Mouse (Mus musculus): Measurements from ENCODE around the gene Dpp6.

Dpp6 gene

GRCm38 (mm10) chr5:26816975-26817941 is at the start of gene Dpp6:
Dpp6 (plus strand) TSS chr5:26817203.
- in situ Hi-C loops (cut with MboI): no loop called here

DNA sequence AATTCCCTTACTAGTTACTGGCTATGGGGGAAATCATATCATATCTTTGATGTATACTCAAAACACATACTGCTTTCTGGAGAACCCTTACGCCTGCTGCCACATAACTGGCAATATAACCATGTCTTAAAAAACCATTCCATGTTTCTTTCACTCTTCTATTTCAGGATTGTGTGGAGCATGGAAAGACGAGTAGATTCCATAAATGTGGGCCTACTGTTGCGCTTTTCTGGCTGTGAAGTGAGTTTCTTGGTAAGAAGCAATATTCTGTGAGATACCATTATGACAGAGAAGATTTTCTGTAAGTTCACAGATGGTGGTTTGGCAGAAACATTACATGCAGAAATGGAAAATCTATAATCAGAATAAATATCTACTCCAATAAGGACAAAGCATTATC is 33.0 kb upstream of the Dpp6 start:
- in situ Hi-C loops (cut with MboI): no loop called here

GRCm38 (mm10) chr5:26795524-26795923 is 21.5 kb upstream of the Dpp6 start:
- in situ Hi-C loops (cut with MboI): no loop called here

DNA sequence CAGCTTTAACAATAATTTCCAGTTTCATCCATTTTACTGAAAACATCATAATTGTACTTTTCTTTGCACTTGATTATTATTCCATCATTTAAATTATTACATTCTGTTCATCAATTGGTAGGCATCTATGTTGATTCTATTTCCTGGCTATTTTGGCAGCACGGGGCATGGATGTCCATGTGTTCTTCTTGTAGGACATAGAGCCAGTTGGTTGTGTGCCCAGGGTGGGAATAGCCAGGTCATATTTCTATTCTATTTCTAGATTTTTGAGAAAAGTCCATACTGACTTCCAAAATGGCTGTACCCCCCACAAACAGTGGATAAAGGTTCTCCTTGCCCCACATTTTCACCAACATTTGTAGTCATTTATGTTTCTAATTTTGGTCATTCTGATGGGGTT is 19.0 kb downstream of the Dpp6 start:
- in situ Hi-C loops (cut with MboI): no loop called here

DNA sequence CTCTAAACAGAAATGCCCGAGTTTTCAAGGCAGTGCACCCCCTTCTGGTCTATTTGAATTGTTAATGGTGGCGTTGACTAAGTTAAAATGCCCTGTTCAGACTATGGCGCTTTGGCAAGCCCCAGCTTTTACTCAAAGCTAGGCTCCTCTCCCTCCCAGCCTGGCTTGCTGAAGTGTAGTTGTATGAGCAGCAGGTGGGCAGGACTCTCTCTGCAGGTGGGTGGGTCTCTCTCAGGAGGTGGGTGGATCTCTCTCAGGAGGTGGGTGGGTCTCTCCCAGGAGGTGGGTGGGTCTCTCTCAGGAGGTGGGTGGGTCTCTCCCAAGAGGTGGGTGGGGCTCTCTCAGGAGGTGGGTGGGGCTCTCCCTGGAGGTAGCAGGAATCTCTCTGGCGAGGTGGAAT is 24.1 kb downstream of the Dpp6 start:
- in situ Hi-C loops (cut with MboI): no loop called here

GRCm38 (mm10) chr5:26854746-26855145 is 37.7 kb downstream of the Dpp6 start:
- in situ Hi-C loops (cut with MboI): no loop called here

DNA sequence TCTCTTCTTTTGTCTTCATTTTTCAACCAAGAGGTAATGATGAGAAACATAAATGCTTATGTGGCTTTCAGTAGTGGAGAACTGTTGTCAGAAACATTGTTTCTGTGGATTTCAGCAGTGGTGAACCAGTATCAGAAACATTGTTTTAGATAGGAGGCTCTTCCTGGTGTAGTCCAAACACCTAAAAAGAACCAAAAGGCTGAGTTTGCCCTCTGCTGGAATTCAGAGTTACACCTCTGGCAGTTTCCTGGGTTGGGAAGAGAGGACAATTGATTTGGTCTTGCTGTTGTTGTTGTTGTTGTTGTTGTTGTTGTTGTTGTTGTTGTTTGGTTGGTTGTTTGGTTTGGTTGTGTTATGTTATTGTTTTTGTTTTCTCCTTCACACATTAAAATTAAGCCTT is 58.4 kb downstream of the Dpp6 start:
- in situ Hi-C loops (cut with MboI): no loop called here

DNA sequence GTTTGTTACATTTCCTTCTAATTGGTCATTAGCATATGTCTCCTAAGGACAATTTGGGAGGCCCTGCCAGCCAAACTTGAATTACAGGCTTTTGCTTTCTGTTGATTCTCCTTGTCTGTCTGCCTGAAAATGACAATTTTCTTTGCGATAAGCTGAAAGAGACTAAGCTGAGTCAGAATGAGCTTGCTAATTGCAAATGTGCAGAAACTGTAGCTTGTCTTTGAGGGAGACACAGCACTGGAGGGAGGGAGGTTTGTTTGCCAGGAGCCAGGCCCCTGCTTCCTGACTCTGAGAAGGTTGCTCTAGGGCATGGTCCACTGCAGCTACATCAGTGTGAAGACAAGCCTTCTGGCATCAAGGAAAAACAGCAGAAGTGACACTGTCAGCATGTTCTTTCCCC is 70.5 kb downstream of the Dpp6 start:
- in situ Hi-C loops (cut with MboI): no loop called here

GRCm38 (mm10) chr5:26888080-26888479 is 71.1 kb downstream of the Dpp6 start:
- in situ Hi-C loops (cut with MboI): no loop called here

DNA sequence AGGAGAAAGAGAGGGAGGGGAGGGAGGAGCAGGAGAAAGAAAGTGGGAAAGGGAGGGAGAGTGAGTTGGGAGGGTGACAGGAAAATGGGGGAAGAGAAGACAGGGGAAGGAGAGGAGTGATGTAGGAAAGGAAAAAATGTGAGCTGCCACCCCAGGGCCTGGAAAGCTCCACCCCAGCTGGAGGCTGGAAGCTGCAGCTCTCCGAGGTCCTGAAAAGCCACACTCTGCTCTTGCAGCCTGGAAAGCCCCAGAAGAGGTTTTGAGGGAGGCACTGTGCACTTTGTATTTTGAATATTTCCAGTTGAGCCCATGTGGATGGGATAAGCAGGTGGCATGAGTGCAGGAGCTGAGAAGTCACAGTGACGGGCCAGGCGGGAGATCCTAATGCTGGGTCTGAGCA is 77.3 kb downstream of the Dpp6 start:
- in situ Hi-C loops (cut with MboI): no loop called here

- in situ Hi-C loops (cut with MboI): no loop called here
Measured at GRCm38 (mm10) chr5:26903786-26904185, 86.8 kb downstream of the Dpp6 start.

DNA sequence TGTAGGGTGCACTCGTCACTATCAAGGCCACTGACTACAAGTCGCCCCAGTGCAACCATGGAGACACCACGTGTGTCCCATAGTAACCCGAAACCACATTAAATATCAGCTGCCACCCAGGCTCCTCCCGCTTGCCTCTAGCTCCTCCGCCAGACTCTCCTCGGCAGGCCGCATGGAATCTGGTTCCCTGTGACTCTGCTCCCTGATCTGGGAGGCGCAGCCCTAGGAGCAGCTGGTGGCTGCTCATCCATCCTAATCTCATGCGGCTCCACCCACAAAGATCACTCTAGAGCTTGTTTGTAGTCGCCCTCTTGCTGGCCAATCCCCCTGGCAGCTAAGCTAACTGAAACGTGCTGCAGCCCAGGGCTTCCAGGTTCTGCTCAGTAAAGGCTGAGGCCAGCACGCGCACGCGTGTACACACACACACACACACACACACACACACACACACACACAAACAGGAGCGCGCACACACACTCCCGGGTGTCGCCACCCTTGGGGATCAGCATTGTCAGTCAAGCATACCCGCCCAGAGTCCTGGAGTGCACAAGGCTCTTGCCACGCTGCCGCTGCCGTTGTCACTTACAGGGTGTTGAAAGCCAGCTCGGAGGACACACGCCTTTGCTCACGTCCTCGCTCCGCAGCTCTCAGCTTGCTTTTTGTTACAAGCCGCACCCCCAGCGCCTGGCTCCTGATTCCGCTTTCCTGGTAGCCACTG is 87.5 kb downstream of the Dpp6 start:
- in situ Hi-C loops (cut with MboI): no loop called here

- in situ Hi-C loops (cut with MboI): no loop called here
Measured at GRCm38 (mm10) chr5:26907151-26907550, 90.1 kb downstream of the Dpp6 start.

GRCm38 (mm10) chr5:26908612-26909011 is 91.6 kb downstream of the Dpp6 start:
- in situ Hi-C loops (cut with MboI): no loop called here

- in situ Hi-C loops (cut with MboI): no loop called here
Measured at GRCm38 (mm10) chr5:26910353-26910752, 93.3 kb downstream of the Dpp6 start.

- in situ Hi-C loops (cut with MboI): no loop called here
Measured at GRCm38 (mm10) chr5:26911965-26912364, 95.0 kb downstream of the Dpp6 start.

- in situ Hi-C loops (cut with MboI): no loop called here
Measured at GRCm38 (mm10) chr5:26918763-26919162, 101.8 kb downstream of the Dpp6 start.

DNA sequence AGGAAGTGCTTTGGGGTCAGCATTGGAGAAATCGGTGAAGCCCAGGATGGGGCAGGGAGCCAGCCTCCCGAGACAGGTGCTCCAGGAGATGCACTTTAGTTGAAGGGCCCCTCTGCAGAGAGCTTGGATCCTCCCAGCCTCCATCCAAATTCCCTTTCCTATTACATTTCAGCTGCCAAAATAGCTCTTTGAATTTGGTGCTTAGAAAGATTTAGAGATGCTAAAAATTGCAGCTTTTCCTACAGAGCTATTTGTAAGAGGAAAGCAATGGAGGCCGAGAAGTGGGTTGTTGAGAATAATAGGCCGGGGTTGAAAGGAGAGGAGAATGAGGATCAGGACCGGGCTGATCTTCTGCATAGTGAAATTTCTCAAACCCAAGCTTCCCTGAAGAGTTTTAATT is 107.5 kb downstream of the Dpp6 start:
- in situ Hi-C loops (cut with MboI): no loop called here

GRCm38 (mm10) chr5:26932413-26933122 is 115.6 kb downstream of the Dpp6 start:
- in situ Hi-C loops (cut with MboI): no loop called here

GRCm38 (mm10) chr5:26934911-26935310 is 117.9 kb downstream of the Dpp6 start:
- in situ Hi-C loops (cut with MboI): no loop called here

GRCm38 (mm10) chr5:26941471-26941870 is 124.5 kb downstream of the Dpp6 start:
- in situ Hi-C loops (cut with MboI): no loop called here

DNA sequence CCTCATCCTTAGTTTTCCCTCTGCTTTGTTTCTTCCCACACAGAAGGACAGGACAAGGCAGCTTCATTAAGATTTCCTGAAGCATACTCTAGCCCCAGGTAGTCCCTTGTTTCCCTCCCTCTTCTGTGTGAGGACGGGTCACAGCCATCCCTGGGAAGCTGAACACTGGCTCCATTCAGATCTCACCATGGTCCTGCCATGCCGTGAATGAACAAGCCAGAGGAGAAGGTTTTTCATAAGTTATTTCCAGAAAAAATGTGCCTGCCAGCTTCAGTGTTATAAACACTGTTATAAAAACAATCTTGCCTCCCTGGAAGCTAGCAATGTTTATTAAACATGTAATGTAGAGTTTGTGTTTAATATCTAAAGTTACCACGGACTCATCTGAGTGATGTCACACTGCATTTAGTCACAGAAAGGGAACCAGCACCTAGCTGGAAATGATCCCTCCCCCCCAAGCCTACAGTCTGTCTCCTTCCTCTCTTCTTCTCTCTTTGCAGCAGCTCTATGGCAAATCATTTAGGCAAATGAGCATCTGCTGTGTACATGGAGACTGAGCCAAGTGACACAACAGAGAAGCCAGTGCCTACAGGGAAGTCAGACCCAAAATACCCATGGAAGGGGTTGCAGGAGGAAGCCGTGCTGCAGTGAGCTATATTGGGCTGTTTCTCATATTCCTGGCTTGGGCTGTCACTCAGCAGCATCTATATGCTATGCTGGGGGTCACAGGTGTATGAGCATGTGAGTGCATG is 128.3 kb downstream of the Dpp6 start:
- in situ Hi-C loops (cut with MboI): no loop called here
